Mouse (Mus musculus) mouse embryonic stem cell (cell line): ENCODE data around the gene Snd1.

Experiments
- in situ Hi-C, 2 experiments: fragments of 300-500 bp; cut with MboI; formaldehyde crosslinking; loops; 1 replicate in 1 of 2; 3 replicates in 1 of 2; pipeline ENCODE4 v1.14.3; 2019 to 2020; ENCODE audit warnings: low sequenced_read_pairs in 2 of 2, low pct_unique_long_range_greater_than_20kb in 1 of 2, mixed read lengths in 1 of 2; ENCODE audit not compliant: unreplicated experiment in 1 of 2

The Snd1 gene

GRCm38 (mm10) chr6:28886724-28887440 is 411.9 kb downstream of the Snd1 start:
- in situ Hi-C loops = no loop called here

GRCm38 (mm10) chr6:28890426-28890825 is 415.5 kb downstream of the Snd1 start:
- in situ Hi-C loops = no loop called here

GRCm38 (mm10) chr6:28891480-28891879 is 416.5 kb downstream of the Snd1 start:
- in situ Hi-C loops = no loop called here

GRCm38 (mm10) chr6:28895004-28895515 is 420.1 kb downstream of the Snd1 start:
- in situ Hi-C loops = loop anchor here in 1 of 2 experiments (5.0 kb wide), 1 partner anchor 363 kb away; no protein-coding TSS in a partner anchor

- in situ Hi-C loops = loop anchor here in 1 of 2 experiments (5.0 kb wide), 1 partner anchor 363 kb away; no protein-coding TSS in a partner anchor
Measured at GRCm38 (mm10) chr6:28895726-28896125, 420.8 kb downstream of the Snd1 start.

GRCm38 (mm10) chr6:28896762-28897320 is 421.9 kb downstream of the Snd1 start:
- in situ Hi-C loops = loop anchor here in 1 of 2 experiments (5.0 kb wide), 1 partner anchor 365 kb away; no protein-coding TSS in a partner anchor

- in situ Hi-C loops = loop anchor here in 1 of 2 experiments (5.0 kb wide), 1 partner anchor 365 kb away; no protein-coding TSS in a partner anchor
Measured at GRCm38 (mm10) chr6:28897326-28898085, 422.6 kb downstream of the Snd1 start.

GRCm38 (mm10) chr6:28898836-28899235 is 423.9 kb downstream of the Snd1 start:
- in situ Hi-C loops = loop anchor here in 1 of 2 experiments (5.0 kb wide), 1 partner anchor 367 kb away; no protein-coding TSS in a partner anchor

- in situ Hi-C loops = no loop called here
Measured at GRCm38 (mm10) chr6:28902573-28902972, 427.6 kb downstream of the Snd1 start.

GRCm38 (mm10) chr6:28904417-28904816 is 429.5 kb downstream of the Snd1 start:
- in situ Hi-C loops = no loop called here

- in situ Hi-C loops = no loop called here
Measured at GRCm38 (mm10) chr6:28905301-28905700, 430.4 kb downstream of the Snd1 start.

- in situ Hi-C loops = no loop called here
Measured at GRCm38 (mm10) chr6:28909866-28910265, 434.9 kb downstream of the Snd1 start.

GRCm38 (mm10) chr6:28914981-28915380 is 440.0 kb downstream of the Snd1 start:
- in situ Hi-C loops = no loop called here

- in situ Hi-C loops = no loop called here
Measured at GRCm38 (mm10) chr6:28916630-28917029, 441.7 kb downstream of the Snd1 start.

GRCm38 (mm10) chr6:28919346-28919745 is 444.4 kb downstream of the Snd1 start:
- in situ Hi-C loops = no loop called here

- in situ Hi-C loops = no loop called here
Measured at GRCm38 (mm10) chr6:28922371-28922770, 447.4 kb downstream of the Snd1 start.

GRCm38 (mm10) chr6:28923091-28923824 is 448.3 kb downstream of the Snd1 start:
- in situ Hi-C loops = no loop called here

- in situ Hi-C loops = no loop called here
Measured at GRCm38 (mm10) chr6:28923837-28924236, 448.9 kb downstream of the Snd1 start.
